Mouse (Mus musculus): ENCODE data around the gene Arhgap24.

DNA sequence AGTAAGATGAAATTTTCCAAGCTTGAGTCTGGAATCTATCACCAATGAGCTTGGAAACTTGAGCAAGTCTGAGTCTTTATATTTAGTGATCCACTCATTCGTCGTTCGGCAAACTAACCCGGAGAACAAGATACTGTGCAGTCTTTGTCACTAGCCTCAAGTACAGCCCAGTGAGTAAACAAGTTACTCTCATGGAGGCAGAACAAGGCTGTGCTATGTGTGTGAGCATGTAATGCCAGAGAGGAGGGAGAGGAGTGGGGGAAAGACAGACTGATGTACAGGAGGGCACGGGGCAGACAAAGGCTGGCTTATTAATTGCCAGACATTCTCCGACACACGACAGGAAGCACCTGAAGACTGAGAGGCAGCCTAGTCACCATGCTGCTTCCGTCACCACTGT is 97.2 kb downstream of the Arhgap24 start:
- no peak for TF ChIP-seq MYC (IDR thresholded peaks at IDR 0.05; ENCODE audit: low read depth, low read length)
- TF ChIP-seq CTCF (conservative IDR thresholded peaks at IDR 0.05 in 1 of 2, IDR thresholded peaks at IDR 0.05 in 1 of 2; ENCODE audit: low read depth in 2 of 2, low read length in 2 of 2) = no peak
- TF ChIP-seq SIN3A (IDR thresholded peaks at IDR 0.05; ENCODE audit: low read length) = no peak
- no peak for TF ChIP-seq CHD2 (IDR thresholded peaks at IDR 0.05; ENCODE audit: low read length)
- TF ChIP-seq POLR2A (IDR thresholded peaks at IDR 0.05; ENCODE audit: low read depth, low read length) = no peak
- no peak for TF ChIP-seq UBTF (IDR thresholded peaks at IDR 0.05; ENCODE audit: low read depth, low read length)
- no peak for TF ChIP-seq USF1 (IDR thresholded peaks at IDR 0.05; ENCODE audit: low read depth, low read length)
- TF ChIP-seq ZNF384 (IDR thresholded peaks at IDR 0.05; ENCODE audit: low read depth, low read length) = no peak
- TF ChIP-seq USF2 (conservative IDR thresholded peaks at IDR 0.05; ENCODE audit: low read depth, low read length) = no peak
